Mouse (Mus musculus): ENCODE data around the gene Per2.

- TF ChIP-seq CTCF (IDR thresholded peaks at IDR 0.05; ENCODE audit: borderline replicate concordance, insufficient read depth, low read depth, low read length), result no peak
- no peak for TF ChIP-seq POLR2A (IDR thresholded peaks at IDR 0.05; ENCODE audit: borderline replicate concordance, insufficient read depth, low read length)
Observed at GRCm38 (mm10) chr1:91484011-91484346, 24.9 kb upstream of the Per2 start.

Data from cerebellum, adult 2 months (tissue).